Mouse (Mus musculus) megakaryocyte-erythroid progenitor cell, adult 5 weeks (primary cell): ENCODE measurements around the gene Henmt1. TPM values are rescaled to one million over a fixed set of nuclear protein-coding genes. Genes with fewer than 3 reads are reported as not detected.

Experiments
- polyA plus RNA-seq: library from polyadenylated mRNA; stranded (reverse); fragments of >175 nt; gene quantifications from 2 replicates; pipeline ENCODE4 v1.2.3, GENCODE M21; 2012

The Henmt1 gene
- 0.19 TPM in 1 of 2 replicates, not detected in the other for polyA plus RNA-seq

GRCm38 (mm10) chr3:108939573-108939972 is at the start of gene Henmt1:
TSS of gene Henmt1 (plus strand) at chr3:108939873.

GRCm38 (mm10) chr3:108889908-108890307 is 49.8 kb upstream of the Henmt1 start, which contains the start of gene Fndc7:
TSS of gene Fndc7 (minus strand) at chr3:108890008.

GRCm38 (mm10) chr3:108911548-108912413 is 27.9 kb upstream of the Henmt1 start, which contains the start of gene Prpf38b:
TSS of gene Prpf38b (minus strand) at chr3:108911727.

GRCm38 (mm10) chr3:108940001-108940633 is 444 bp downstream of the Henmt1 start, which contains the start of gene Gm9857:
TSS of gene Gm9857 (minus strand) at chr3:108940445.

Other genes starting within 250 kb of the Henmt1 start
- gene Gpsm2, start 217.6 kb upstream of the Henmt1 start, polyA plus RNA-seq, result 2.1 and 3.5 TPM in 2 replicates
- gene Aknad1, start 200.2 kb upstream of the Henmt1 start, polyA plus RNA-seq, result 0.04 TPM in 1 of 2 replicates, not detected in the other
- gene Stxbp3, start 99.3 kb upstream of the Henmt1 start, polyA plus RNA-seq, result 16.7 and 24.2 TPM in 2 replicates
- not detected in 2 replicates for gene Fndc7, start 49.9 kb upstream of the Henmt1 start, polyA plus RNA-seq
- gene Prpf38b, start 28.1 kb upstream of the Henmt1 start, polyA plus RNA-seq, result 87.2 and 125 TPM in 2 replicates
- not detected in 2 replicates for gene Gm9857, start 572 bp downstream of the Henmt1 start, polyA plus RNA-seq
- 2.6 and 2.7 TPM in 2 replicates for gene Fam102b, start 87.7 kb downstream of the Henmt1 start, polyA plus RNA-seq
- not detected in 2 replicates for gene Slc25a54, start 140.6 kb downstream of the Henmt1 start, polyA plus RNA-seq
- gene Slc25a24, start 183.3 kb downstream of the Henmt1 start, polyA plus RNA-seq, result 7.3 and 8.3 TPM in 2 replicates